Comparison of ENCODE assay signal across 9 mouse cellular contexts in genomic region chr7:19012025-19012621, GRCm38 (mm10). TPM values are rescaled to one million over a fixed set of nuclear protein-coding genes. Genes with fewer than 3 reads are reported as not detected.
A peak's percentile ranks its signal among the peaks of the same experiment; 100 is the strongest.
DNase-seq lines count a peak whose midpoint lies in the region; ATAC-seq and TF ChIP-seq lines count a peak whose summit lies in the region.
"Had no signal": no experiment of that assay in that cellular context is flagged by ENCODE, and none has a peak within 500 bp of the region (broad histone marks: within the 10 kb centered on the region; RNA-seq: fewer than 3 reads in every experiment).

No protein-coding gene starts in this region.

- peak overlapping the region; percentile 51 for H3K4me3 ChIP-seq in brown adipose tissue, adult 24 weeks (ENCODE audit: insufficient read depth, low read depth, low read length)
- H3K4me3 ChIP-seq in heart, postnatal 0 days (ENCODE audit: low read depth, low read length), result peak overlapping the region; percentile 38
- peak overlapping the region; percentile 32 for H3K4me3 ChIP-seq in limb, embryonic 14.5 days (replicated peaks; ENCODE audit: low read length)
- H3K4me3 ChIP-seq in midbrain, embryonic 14.5 days (replicated peaks; ENCODE audit: low read depth, low read length), result peak overlapping the region; percentile 15; the same call in 1 of the 2 replicates

- peak; percentile 55 for DNase-seq in embryo, embryonic 9.5 days (ENCODE audit: extremely low spot score)
- DNase-seq in embryo, embryonic 10.5 days (ENCODE audit: low spot score), result no peak
- peak; percentile 43 for DNase-seq in heart, postnatal 0 days (ENCODE audit: low spot score)
- no peak for DNase-seq in limb, embryonic 14.5 days (ENCODE audit: low spot score)
- peak; percentile 26 for DNase-seq in midbrain, embryonic 14.5 days
- no peak for DNase-seq in thymus, postnatal 10 days (ENCODE audit: low spot score in 2 of 2)
- no peak for DNase-seq in urinary bladder, postnatal 36 days (ENCODE audit: low spot score in 2 of 2)

- no peak for TF ChIP-seq CTCF in heart, postnatal 0 days (IDR thresholded peaks at IDR 0.05; ENCODE audit: low read depth)

- H3K9me3 ChIP-seq in heart, postnatal 0 days (replicated peaks; ENCODE audit: control insufficient read depth, low read length), result no peaks in the 10 kb centered on the region
- no peaks in the 10 kb centered on the region for H3K9me3 ChIP-seq in limb, embryonic 14.5 days (ENCODE audit: control insufficient read depth, low read length)
- H3K9me3 ChIP-seq in midbrain, embryonic 14.5 days (ENCODE audit: control insufficient read depth, low read length), result no peaks in the 10 kb centered on the region

- peak; percentile 66 for ATAC-seq in heart, postnatal 0 days (ENCODE audit: insufficient read depth, low read depth)
- ATAC-seq in limb, embryonic 14.5 days (ENCODE audit: low FRiP score, low read depth), result peak; percentile 48
- no peak for ATAC-seq in midbrain, embryonic 14.5 days (ENCODE audit: low FRiP score, low TSS enrichment)

- WGBS in heart, postnatal 0 days, result 1% methylated on average over 31 of the region's 31 CpGs
- 4% methylated on average over 27 of the region's 31 CpGs for WGBS in limb, embryonic 14.5 days
- 3% methylated on average over 27 of the region's 31 CpGs for WGBS in midbrain, embryonic 14.5 days

- H3K27me3 ChIP-seq in heart, postnatal 0 days (ENCODE audit: control insufficient read depth, insufficient read depth, low read length), result no peaks in the 10 kb centered on the region
- no peaks in the 10 kb centered on the region for H3K27me3 ChIP-seq in limb, embryonic 14.5 days (ENCODE audit: control insufficient read depth, insufficient read depth, low read length)
- H3K27me3 ChIP-seq in midbrain, embryonic 14.5 days (ENCODE audit: control insufficient read depth, insufficient read depth, low read length), result no peaks in the 10 kb centered on the region

- H3K4me1 ChIP-seq in brown adipose tissue, adult 24 weeks (ENCODE audit: control insufficient read depth, insufficient read depth, insufficient read length, low read length), result no peaks in the 10 kb centered on the region
- H3K4me1 ChIP-seq in heart, postnatal 0 days (ENCODE audit: control insufficient read depth, insufficient read depth), result 0 out of 2 replicates have a peak, but pooled peaks cover 6% of the 10 kb centered on the region
- peaks cover 18% of the 10 kb centered on the region for H3K4me1 ChIP-seq in limb, embryonic 14.5 days (ENCODE audit: control insufficient read depth, insufficient read depth, low read length)
- H3K4me1 ChIP-seq in midbrain, embryonic 14.5 days (ENCODE audit: control insufficient read depth, insufficient read depth, low read length), result peaks cover 8% of the 10 kb centered on the region; the same call in 1 of the 2 replicates

- no peak overlapping the region for H3K27ac ChIP-seq in brown adipose tissue, adult 24 weeks (replicated peaks; ENCODE audit: low read depth, low read length)
- peak overlapping the region; percentile 55 for H3K27ac ChIP-seq in heart, postnatal 0 days (ENCODE audit: low read depth)
- H3K27ac ChIP-seq in limb, embryonic 14.5 days (replicated peaks; ENCODE audit: low read depth, low read length), result peak overlapping the region; percentile 68
- no peak overlapping the region for H3K27ac ChIP-seq in midbrain, embryonic 14.5 days (replicated peaks; ENCODE audit: low read depth, low read length)

- TF ChIP-seq POLR2A in limb, embryonic 14.5 days (IDR thresholded peaks at IDR 0.05; ENCODE audit: borderline replicate concordance, extremely low read depth, insufficient read depth, insufficient read length), result no peak

- H3K4me2 ChIP-seq in heart, postnatal 0 days (ENCODE audit: low read depth, low read length), result peak overlapping the region; percentile 65
- H3K4me2 ChIP-seq in limb, embryonic 14.5 days (replicated peaks; ENCODE audit: low read depth, low read length, severe bottlenecking), result peak overlapping the region; percentile 47
- H3K4me2 ChIP-seq in midbrain, embryonic 14.5 days (ENCODE audit: low read length), result peak overlapping the region; percentile 49

- H3K9ac ChIP-seq in heart, postnatal 0 days (replicated peaks; ENCODE audit: low read depth, low read length), result peak overlapping the region; percentile 56
- H3K9ac ChIP-seq in limb, embryonic 14.5 days (ENCODE audit: low read depth, low read length, severe bottlenecking), result peak overlapping the region; percentile 60
- peak overlapping the region; percentile 54; the same call in 1 of the 2 replicates for H3K9ac ChIP-seq in midbrain, embryonic 14.5 days (replicated peaks; ENCODE audit: low read length)

- H3K36me3 ChIP-seq in heart, postnatal 0 days (replicated peaks; ENCODE audit: control insufficient read depth, insufficient read depth, low read length), result 0 out of 2 replicates have a peak, but pooled peaks cover under 1% of the 10 kb centered on the region
- H3K36me3 ChIP-seq in limb, embryonic 14.5 days (ENCODE audit: control insufficient read depth, insufficient read depth, low read length), result peaks cover 9% of the 10 kb centered on the region
- peaks cover 8% of the 10 kb centered on the region for H3K36me3 ChIP-seq in midbrain, embryonic 14.5 days (ENCODE audit: control insufficient read depth, insufficient read depth, low read length)

- TF ChIP-seq EP300 in heart, postnatal 0 days (IDR thresholded peaks at IDR 0.05; ENCODE audit: low read depth), result 0 out of 2 replicates have a peak, but pooled peaks have one; percentile 19

RNA-seq across cellular contexts. Expression of gene Irf2bp1, which starts 8.3 kb away (rescaled TPM):
- polyA plus RNA-seq in brown adipose tissue, adult 24 weeks (2012; ENCODE audit: insufficient read depth, insufficient read length, missing spikeins), result 7.9 and 11.4 TPM in 2 replicates
- total RNA-seq in heart, postnatal 0 days (2014; rRNA removed; ENCODE audit: low replicate concordance), result 50.0 and 51.3 TPM in 2 replicates
- polyA plus RNA-seq in heart, postnatal 0 days (2015; fragmentation: Nextera tagmentation; extraction: Ambion mirVana), result 7.1 and 7.3 TPM in 2 replicates
- polyA plus RNA-seq in limb, embryonic 14.5 days (2012; rRNA removed), result 36.1 and 46.8 TPM in 2 replicates
- 34.2 and 37.3 TPM in 2 replicates for polyA plus RNA-seq in limb, embryonic 14.5 days (2014; fragmentation: Nextera tagmentation; extraction: Ambion mirVana)
- polyA plus RNA-seq in midbrain, embryonic 14.5 days (2014; fragmentation: Nextera tagmentation; extraction: Ambion mirVana), result 30.8 and 34.2 TPM in 2 replicates

RNA-seq across cellular contexts. Expression of gene Foxa3, which starts 11.2 kb away (rescaled TPM):
- not detected in 2 replicates for polyA plus RNA-seq in brown adipose tissue, adult 24 weeks (2012; ENCODE audit: insufficient read depth, insufficient read length, missing spikeins)
- total RNA-seq in heart, postnatal 0 days (2014; rRNA removed; ENCODE audit: low replicate concordance), result not detected in 2 replicates
- 0.11 TPM in 1 of 2 replicates, not detected in the other for polyA plus RNA-seq in heart, postnatal 0 days (2015; fragmentation: Nextera tagmentation; extraction: Ambion mirVana)
- 5.3 and 6.7 TPM in 2 replicates for polyA plus RNA-seq in limb, embryonic 14.5 days (2012; rRNA removed)
- polyA plus RNA-seq in limb, embryonic 14.5 days (2014; fragmentation: Nextera tagmentation; extraction: Ambion mirVana), result 3.1 and 3.2 TPM in 2 replicates
- not detected in 2 replicates for polyA plus RNA-seq in midbrain, embryonic 14.5 days (2014; fragmentation: Nextera tagmentation; extraction: Ambion mirVana)
- total RNA-seq: gastrocnemius, adult 8-10 months had no signal

RNA-seq across cellular contexts. Expression of gene Sympk, which starts 12.1 kb away (rescaled TPM):
- 28.1 and 42.9 TPM in 2 replicates for polyA plus RNA-seq in brown adipose tissue, adult 24 weeks (2012; ENCODE audit: insufficient read depth, insufficient read length, missing spikeins)
- 68.8 and 72.0 TPM in 2 replicates for total RNA-seq in heart, postnatal 0 days (2014; rRNA removed; ENCODE audit: low replicate concordance)
- 14.6 and 16.7 TPM in 2 replicates for polyA plus RNA-seq in heart, postnatal 0 days (2015; fragmentation: Nextera tagmentation; extraction: Ambion mirVana)
- 97.0 and 113 TPM in 2 replicates for polyA plus RNA-seq in limb, embryonic 14.5 days (2012; rRNA removed)
- polyA plus RNA-seq in limb, embryonic 14.5 days (2014; fragmentation: Nextera tagmentation; extraction: Ambion mirVana), result 23.0 and 27.5 TPM in 2 replicates
- polyA plus RNA-seq in midbrain, embryonic 14.5 days (2014; fragmentation: Nextera tagmentation; extraction: Ambion mirVana), result 18.1 and 28.1 TPM in 2 replicates

RNA-seq across cellular contexts. Expression of gene Mypop, which starts 21.1 kb away (rescaled TPM):
- 2.7 and 6.0 TPM in 2 replicates for polyA plus RNA-seq in brown adipose tissue, adult 24 weeks (2012; ENCODE audit: insufficient read depth, insufficient read length, missing spikeins)
- 0.08 and 0.34 TPM in 2 replicates for total RNA-seq in heart, postnatal 0 days (2014; rRNA removed; ENCODE audit: low replicate concordance)
- 0.79 and 1.2 TPM in 2 replicates for polyA plus RNA-seq in heart, postnatal 0 days (2015; fragmentation: Nextera tagmentation; extraction: Ambion mirVana)
- 13.6 and 19.3 TPM in 2 replicates for polyA plus RNA-seq in limb, embryonic 14.5 days (2012; rRNA removed)
- polyA plus RNA-seq in limb, embryonic 14.5 days (2014; fragmentation: Nextera tagmentation; extraction: Ambion mirVana), result 5.3 and 5.7 TPM in 2 replicates
- 4.2 and 4.8 TPM in 2 replicates for polyA plus RNA-seq in midbrain, embryonic 14.5 days (2014; fragmentation: Nextera tagmentation; extraction: Ambion mirVana)

RNA-seq across cellular contexts. Expression of gene Nanos2, which starts 24.9 kb away (rescaled TPM):
- not detected in 2 replicates for polyA plus RNA-seq in brown adipose tissue, adult 24 weeks (2012; ENCODE audit: insufficient read depth, insufficient read length, missing spikeins)
- not detected in 2 replicates for total RNA-seq in heart, postnatal 0 days (2014; rRNA removed; ENCODE audit: low replicate concordance)
- polyA plus RNA-seq in heart, postnatal 0 days (2015; fragmentation: Nextera tagmentation; extraction: Ambion mirVana), result not detected in 2 replicates
- 0.06 TPM in 1 of 2 replicates, not detected in the other for polyA plus RNA-seq in limb, embryonic 14.5 days (2012; rRNA removed)
- not detected in 2 replicates for polyA plus RNA-seq in limb, embryonic 14.5 days (2014; fragmentation: Nextera tagmentation; extraction: Ambion mirVana)
- polyA plus RNA-seq in midbrain, embryonic 14.5 days (2014; fragmentation: Nextera tagmentation; extraction: Ambion mirVana), result 0.58 and 0.86 TPM in 2 replicates
- total RNA-seq: gastrocnemius, adult 8-10 months had no signal

Comparison
In these comparisons a context has a peak if more than half of its experiments do, and no peak if none do; other contexts are left out.
1. DNase-seq: peak in embryo, embryonic 9.5 days (single experiment), heart, postnatal 0 days (single experiment) and midbrain, embryonic 14.5 days (single experiment); none in embryo, embryonic 10.5 days (single experiment), limb, embryonic 14.5 days (single experiment), thymus, postnatal 10 days (0 of 2) and urinary bladder, postnatal 36 days (0 of 2).
2. H3K27ac ChIP-seq: peak in heart, postnatal 0 days (single experiment) and limb, embryonic 14.5 days (single experiment); none in brown adipose tissue, adult 24 weeks (single experiment) and midbrain, embryonic 14.5 days (single experiment).
3. Peak in every context shown above with its lines, with median percentiles within 50 percentile points of each other: H3K4me3 ChIP-seq, H3K4me2 ChIP-seq and H3K9ac ChIP-seq.